Mouse (Mus musculus) heart, postnatal 0 days (tissue): ENCODE data around the gene Uvrag. TPM values are rescaled to one million over a fixed set of nuclear protein-coding genes. Genes with fewer than 3 reads are reported as not detected.

Experiments used
- ATAC-seq: fragments of 200-750 bp; cut with Nextera tagmentation; 2 replicates; pipeline ENCODE4 v1.8.0; 2017; ENCODE audit warnings: low read depth, moderate number of reproducible peaks, moderate library complexity; ENCODE audit not compliant: insufficient read depth
- DNase-seq: peaks from one replicate; pipeline ENCODE4 v3.0.0-alpha.2; 2016; ENCODE audit warnings: low spot score
- H3K27ac ChIP-seq: fragments of 300-500 bp; sonication (generic); 2 replicates; pipeline ENCODE4 v1.5.1; 2014; ENCODE audit warnings: low read depth, mild to moderate bottlenecking
- H3K27me3 ChIP-seq: fragments of 300-500 bp; sonication (generic); 2 replicates; pipeline ENCODE4 v1.6.1; 2014; ENCODE audit warnings: low read length, mixed read lengths; ENCODE audit not compliant: control insufficient read depth, insufficient read depth
- H3K36me3 ChIP-seq: fragments of 300-500 bp; sonication (generic); replicated peaks from 2 replicates; pipeline ENCODE4 v1.6.1; 2014; ENCODE audit warnings: low read length, mixed read lengths; ENCODE audit not compliant: control insufficient read depth, insufficient read depth
- H3K4me1 ChIP-seq: fragments of 300-500 bp; sonication (generic); 2 replicates; pipeline ENCODE4 v1.6.1; 2014; ENCODE audit warnings: antibody characterized with exemption; ENCODE audit not compliant: control insufficient read depth, insufficient read depth
- H3K4me2 ChIP-seq: fragments of 300-500 bp; sonication (generic); 2 replicates; pipeline ENCODE4 v1.6.1; 2014; ENCODE audit warnings: low read depth, mild to moderate bottlenecking, low read length, moderate library complexity
- H3K4me3 ChIP-seq: fragments of 300-500 bp; sonication (generic); 2 replicates; pipeline ENCODE4 v1.5.1; 2014; ENCODE audit warnings: low read depth, low read length
- H3K9ac ChIP-seq: fragments of 300-500 bp; sonication (generic); replicated peaks from 2 replicates; pipeline ENCODE4 v1.6.1; 2014; ENCODE audit warnings: low read depth, low read length, mixed read lengths
- H3K9me3 ChIP-seq: fragments of 300-500 bp; sonication (generic); replicated peaks from 2 replicates; pipeline ENCODE4 v1.6.1; 2016; ENCODE audit warnings: low read length; ENCODE audit not compliant: control insufficient read depth
- CTCF ChIP-seq: IDR thresholded peaks from 2 replicates; pipeline ENCODE4 v1.5.1; 2016; ENCODE audit warnings: antibody characterized with exemption, control low read depth, low read depth
- EP300 ChIP-seq: IDR thresholded peaks from 2 replicates; pipeline ENCODE4 v1.6.1; 2016; ENCODE audit warnings: antibody characterized with exemption, low read depth
- whole genome bisulfite sequencing: fragments of 180-500 bp; shearing (Covaris S2); extraction: QIAGEN DNeasy Blood & Tissue Kit; methylation state at CpG from one replicate; pipeline ENCODE4 v1.1.7; 2014; 5-methylcytosine and 5-hydroxymethylcytosine counted together
- polyA plus RNA-seq: library from polyadenylated mRNA; unstranded; fragments of >200 nt; fragmentation: Nextera tagmentation; extraction: Ambion mirVana; gene quantifications from 2 replicates; pipeline ENCODE4 v1.2.1, GENCODE M21; 2015
- total RNA-seq: library from RNA; depleted of rRNA; stranded (reverse); fragments of >200 nt; gene quantifications from 2 replicates; pipeline ENCODE4 v1.2.3, GENCODE M21; 2014; ENCODE audit warnings: low replicate concordance

Uvrag gene
- total and polyA plus RNA-seq, 2 experiments from 2014 or later: 11.8 to 38.1 TPM

GRCm38 (mm10) chr7:99158904-99159303, 18.0 kb upstream of the Uvrag start:
- Histone ChIP-seq H3K4me1 (peaks cover 21% of the 10 kb centered on the region), H3K4me3 (no peak overlapping the region), H3K36me3 (0 out of 2 replicates have a peak, but pooled peaks cover 7% of the 10 kb centered on the region), H3K27ac (no peak overlapping the region), H3K9ac (no peak overlapping the region), H3K4me2 (no peak overlapping the region), H3K27me3 (no peaks in the 10 kb centered on the region), H3K9me3 (no peaks in the 10 kb centered on the region)
- DNase-seq (no peak), ATAC-seq (no peak)
- 70% methylated on average over 5 of the region's 5 CpGs for WGBS
- TF ChIP-seq CTCF (no peak), EP300 (no peak)

GRCm38 (mm10) chr7:99158011-99158410, 17.1 kb upstream of the Uvrag start:
- H3K9ac ChIP-seq: no peak overlapping the region
- H3K36me3 ChIP-seq: 0 out of 2 replicates have a peak, but pooled peaks cover 7% of the 10 kb centered on the region
- peaks cover 21% of the 10 kb centered on the region for H3K4me1 ChIP-seq
- no peaks in the 10 kb centered on the region for H3K27me3 ChIP-seq
- 70% methylated on average over 8 of the region's 8 CpGs for WGBS
- no peak overlapping the region for H3K27ac ChIP-seq
- ATAC-seq: no peak
- TF ChIP-seq CTCF (no peak; the same call in 1 of the 2 replicates), EP300 (no peak)
- H3K4me2 ChIP-seq: no peak overlapping the region
- H3K9me3 ChIP-seq: no peaks in the 10 kb centered on the region
- H3K4me3 ChIP-seq: no peak overlapping the region
- DNase-seq: no peak

- Histone ChIP-seq H3K36me3 (0 out of 2 replicates have a peak, but pooled peaks cover 7% of the 10 kb centered on the region), H3K9ac (no peak overlapping the region), H3K9me3 (no peaks in the 10 kb centered on the region), H3K27me3 (no peaks in the 10 kb centered on the region), H3K4me3 (no peak overlapping the region), H3K4me1 (peaks cover 15% of the 10 kb centered on the region), H3K4me2 (no peak overlapping the region), H3K27ac (no peak overlapping the region)
- ATAC-seq (no peak), DNase-seq (no peak)
- no peak for TF ChIP-seq CTCF
- TF ChIP-seq EP300: no peak
- WGBS: 82% methylated on average over 10 of the region's 10 CpGs
These were observed 15.8 kb upstream of the Uvrag start for GRCm38 (mm10) chr7:99156737-99157136.

- H3K36me3 ChIP-seq: 0 out of 2 replicates have a peak, but pooled peaks cover 7% of the 10 kb centered on the region
- WGBS: 13% methylated on average over 17 of the region's 17 CpGs
- H3K27ac ChIP-seq: peak overlapping the region; percentile 22; the same call in 1 of the 2 replicates
- H3K9ac ChIP-seq: no peak overlapping the region
- ATAC-seq (peak; percentile 59; the same call in 1 of the 2 replicates), DNase-seq (no peak)
- H3K9me3 ChIP-seq: no peaks in the 10 kb centered on the region
- H3K4me3 ChIP-seq: no peak overlapping the region
- TF ChIP-seq CTCF: no peak
- TF ChIP-seq EP300: no peak
- H3K4me1 ChIP-seq: peaks cover 11% of the 10 kb centered on the region
- H3K4me2 ChIP-seq: peak overlapping the region; percentile 49
- no peaks in the 10 kb centered on the region for H3K27me3 ChIP-seq
These were observed 14.7 kb upstream of the Uvrag start for GRCm38 (mm10) chr7:99155311-99156289.

- no peak overlapping the region for H3K4me2 ChIP-seq
- TF ChIP-seq CTCF: no peak
- no peak for TF ChIP-seq EP300
- H3K36me3 ChIP-seq: 0 out of 2 replicates have a peak, but pooled peaks cover 7% of the 10 kb centered on the region
- no peaks in the 10 kb centered on the region for H3K27me3 ChIP-seq
- no peak for ATAC-seq
- H3K27ac ChIP-seq: no peak overlapping the region
- WGBS: 62% methylated on average over 8 of the region's 8 CpGs
- no peak overlapping the region for H3K4me3 ChIP-seq
- H3K9ac ChIP-seq: no peak overlapping the region
- no peaks in the 10 kb centered on the region for H3K9me3 ChIP-seq
- peaks cover 11% of the 10 kb centered on the region for H3K4me1 ChIP-seq
- no peak for DNase-seq
These were observed 13.8 kb upstream of the Uvrag start for GRCm38 (mm10) chr7:99154648-99155151.
